12 mouse cellular contexts compared by ENCODE assay signal in the genomic region with DNA sequence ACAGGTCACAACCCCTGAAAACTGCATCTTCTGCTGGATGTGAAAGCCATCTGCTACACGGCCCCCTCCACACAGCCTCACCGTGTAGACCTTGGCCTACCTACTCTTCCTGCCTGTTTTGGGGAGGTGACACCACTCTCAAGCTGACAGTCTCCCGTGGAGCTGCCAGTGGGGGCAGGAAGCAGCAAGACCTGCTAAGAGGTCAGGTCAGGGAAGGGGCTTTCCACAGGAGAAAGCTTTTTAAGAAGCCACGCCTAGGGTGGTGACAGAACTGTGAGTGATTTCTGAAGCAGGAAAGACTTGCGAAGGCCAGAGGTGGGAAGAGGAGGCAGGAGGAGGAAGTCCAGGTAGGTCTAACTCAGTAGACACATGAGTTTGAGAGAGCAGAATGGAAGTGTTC. TPM values are rescaled to one million over a fixed set of nuclear protein-coding genes. Genes with fewer than 3 reads are reported as not detected.
DNase-seq lines count a peak whose midpoint lies in the region; ATAC-seq lines count a peak whose summit lies in the region.
"Had no signal": no experiment of that assay in that cellular context is flagged by ENCODE, and none has a peak within 500 bp of the region (broad histone marks: within the 10 kb centered on the region; RNA-seq: fewer than 3 reads in every experiment).

No protein-coding gene starts in this region.

- WGBS in heart, embryonic 16.5 days: 46% methylated on average over 5 of the region's 5 CpGs
- WGBS in midbrain, embryonic 15.5 days: 75% methylated on average over 5 of the region's 5 CpGs

- peak overlapping the region; percentile 23; the same call in 1 of the 2 replicates for H3K27ac ChIP-seq in heart, embryonic 16.5 days (ENCODE audit: low read length)
- H3K27ac ChIP-seq in brown adipose tissue, adult 24 weeks (replicated peaks; ENCODE audit: low read depth, low read length): peak overlapping the region; percentile 5; the same call in 1 of the 2 replicates
- no peak overlapping the region for H3K27ac ChIP-seq in midbrain, embryonic 15.5 days

- H3K36me3 ChIP-seq in heart, embryonic 16.5 days (ENCODE audit: control insufficient read depth, insufficient read depth): peaks cover 8% of the 10 kb centered on the region
- peaks cover 76% of the 10 kb centered on the region for H3K36me3 ChIP-seq in megakaryocyte, embryonic 14.5 days (replicated peaks; ENCODE audit: low read length)
- no peaks in the 10 kb centered on the region for H3K36me3 ChIP-seq in midbrain, embryonic 15.5 days (replicated peaks)

- DNase-seq in heart, adult 11 months: no peak
- peak; percentile 47 to 51 for DNase-seq in CD8-positive naive resting alpha-beta T cell, adult 2 months (ENCODE audit: low read depth in 2 of 2, low spot score in 2 of 2)
- no peak for DNase-seq in lung, postnatal 25 days (ENCODE audit: low spot score)
- no peak for DNase-seq in spleen, adult 18-20 months
- DNase-seq: kidney, postnatal 25 days; right cerebral cortex, adult 18-20 months had no signal

- ATAC-seq in heart, embryonic 16.5 days (replicated peaks; ENCODE audit: extremely low read depth, insufficient read depth, low FRiP score): no peak
- ATAC-seq in midbrain, embryonic 15.5 days (replicated peaks): no peak

- no peaks in the 10 kb centered on the region for H3K27me3 ChIP-seq in heart, embryonic 16.5 days (ENCODE audit: control insufficient read depth, insufficient read depth, low read length)
- H3K27me3 ChIP-seq in megakaryocyte, embryonic 14.5 days (replicated peaks): no peaks in the 10 kb centered on the region
- H3K27me3 ChIP-seq in midbrain, embryonic 15.5 days (replicated peaks): no peaks in the 10 kb centered on the region
- H3K27me3 ChIP-seq: embryonic facial prominence, embryonic 12.5 days had no signal

- peaks cover 35% of the 10 kb centered on the region for H3K4me1 ChIP-seq in heart, embryonic 16.5 days (ENCODE audit: control insufficient read depth, insufficient read depth, low read length)
- H3K4me1 ChIP-seq in brown adipose tissue, adult 24 weeks (ENCODE audit: control insufficient read depth, insufficient read depth, insufficient read length, low read length): no peaks in the 10 kb centered on the region; the same call in 1 of the 2 replicates
- peaks cover 70% of the 10 kb centered on the region for H3K4me1 ChIP-seq in megakaryocyte, embryonic 14.5 days
- H3K4me1 ChIP-seq in midbrain, embryonic 15.5 days: peaks cover 32% of the 10 kb centered on the region

- H3K4me2 ChIP-seq in heart, embryonic 16.5 days (ENCODE audit: low read depth, low read length): no peak overlapping the region
- no peak overlapping the region for H3K4me2 ChIP-seq in midbrain, embryonic 15.5 days
- H3K4me2 ChIP-seq: embryonic facial prominence, embryonic 12.5 days; midbrain, embryonic 11.5 days had no signal

- 0 out of 2 replicates have a peak overlapping the region, but pooled peaks have one; percentile 8 for H3K9ac ChIP-seq in heart, embryonic 16.5 days (ENCODE audit: low read length)
- no peak overlapping the region for H3K9ac ChIP-seq in midbrain, embryonic 15.5 days
- H3K9ac ChIP-seq: embryonic facial prominence, embryonic 12.5 days had no signal

- no peaks in the 10 kb centered on the region for H3K9me3 ChIP-seq in heart, embryonic 16.5 days (replicated peaks; ENCODE audit: control insufficient read depth, low read length)
- H3K9me3 ChIP-seq in megakaryocyte, embryonic 14.5 days: no peaks in the 10 kb centered on the region
- no peaks in the 10 kb centered on the region for H3K9me3 ChIP-seq in midbrain, embryonic 15.5 days
- H3K9me3 ChIP-seq: embryonic facial prominence, embryonic 12.5 days had no signal

- no peak overlapping the region for H3K4me3 ChIP-seq in heart, embryonic 16.5 days (ENCODE audit: low read length)
- H3K4me3 ChIP-seq in brown adipose tissue, adult 24 weeks (ENCODE audit: insufficient read depth, low read depth, low read length): no peak overlapping the region
- peak overlapping the region; percentile 17 for H3K4me3 ChIP-seq in megakaryocyte, embryonic 14.5 days (replicated peaks)
- H3K4me3 ChIP-seq in midbrain, embryonic 15.5 days: no peak overlapping the region
- H3K4me3 ChIP-seq: embryonic facial prominence, embryonic 12.5 days had no signal

RNA-seq across cellular contexts. Expression of a gene that starts 51.4 kb away (rescaled TPM):
- polyA plus RNA-seq in heart, embryonic 16.5 days (2015; fragmentation: Nextera tagmentation; extraction: Ambion mirVana): 45.0 and 66.3 TPM in 2 replicates
- 39.6 and 39.8 TPM in 2 replicates for polyA plus RNA-seq in brown adipose tissue, adult 24 weeks (2012; ENCODE audit: insufficient read depth, insufficient read length, missing spikeins)
- polyA plus RNA-seq in megakaryocyte, embryonic 14.5 days (2012; ENCODE audit: insufficient read depth, low replicate concordance): 43.7 and 76.2 TPM in 2 replicates
- 27.4 and 27.7 TPM in 2 replicates for polyA plus RNA-seq in midbrain, embryonic 15.5 days (2015; fragmentation: Nextera tagmentation; extraction: Ambion mirVana)

Comparison
In these comparisons a context has a peak if more than half of its experiments do, and no peak if none do; other contexts are left out.
1. DNase-seq: peak in CD8-positive naive resting alpha-beta T cell, adult 2 months (2 of 2); none in heart, adult 11 months (single experiment), lung, postnatal 25 days (single experiment) and spleen, adult 18-20 months (0 of 2).